Mouse (Mus musculus) forebrain, postnatal 0 days (tissue): ENCODE data around the gene Kctd7. TPM values are rescaled to one million over a fixed set of nuclear protein-coding genes. Genes with fewer than 3 reads are reported as not detected.

Experiments
- ATAC-seq: fragments of 200-750 bp; cut with Nextera tagmentation; 2 replicates; pipeline ENCODE4 v1.8.0; 2017; ENCODE audit warnings: mild to moderate bottlenecking, moderate library complexity
- DNase-seq: peaks from one replicate; pipeline ENCODE4 v3.0.0-alpha.2; 2015
- H3K27ac ChIP-seq: fragments of 300-500 bp; sonication (generic); 2 replicates; pipeline ENCODE4 v1.5.1; 2014; ENCODE audit warnings: low read depth, mild to moderate bottlenecking, antibody characterized with exemption, low read length, moderate library complexity, mixed read lengths
- H3K27me3 ChIP-seq: fragments of 300-500 bp; sonication (generic); 2 replicates; pipeline ENCODE4 v1.6.1; 2014; ENCODE audit warnings: mild to moderate bottlenecking, low read length, mixed read lengths; ENCODE audit not compliant: insufficient read depth
- H3K36me3 ChIP-seq: fragments of 300-500 bp; sonication (generic); 2 replicates; pipeline ENCODE4 v1.6.1; 2014; ENCODE audit warnings: mild to moderate bottlenecking, moderate library complexity; ENCODE audit not compliant: insufficient read depth
- H3K4me1 ChIP-seq: fragments of 300-500 bp; sonication (generic); 2 replicates; pipeline ENCODE4 v1.6.1; 2014; ENCODE audit warnings: antibody characterized with exemption; ENCODE audit not compliant: insufficient read depth
- H3K4me2 ChIP-seq: fragments of 300-500 bp; sonication (generic); 2 replicates; pipeline ENCODE4 v1.6.1; 2014; ENCODE audit warnings: low read depth, mild to moderate bottlenecking, moderate library complexity
- H3K4me3 ChIP-seq: fragments of 300-500 bp; sonication (generic); 2 replicates; pipeline ENCODE4 v1.5.1; 2014; ENCODE audit warnings: low read depth, low read length, mixed read lengths
- H3K9ac ChIP-seq: fragments of 300-500 bp; sonication (generic); 2 replicates; pipeline ENCODE4 v1.6.1; 2014; ENCODE audit warnings: mild to moderate bottlenecking
- H3K9me3 ChIP-seq: fragments of 300-500 bp; sonication (generic); 2 replicates; pipeline ENCODE4 v1.6.1; 2016; ENCODE audit warnings: low read length
- CTCF ChIP-seq: sonication (generic); IDR thresholded peaks from 2 replicates; pipeline ENCODE4 v1.5.1; 2016; ENCODE audit warnings: antibody characterized with exemption, control low read depth, low read depth
- WGBS: fragments of 180-500 bp; shearing (Covaris S2); extraction: QIAGEN DNeasy Blood & Tissue Kit; methylation state at CpG from one replicate; pipeline ENCODE4 v1.1.7; 2014; 5-methylcytosine and 5-hydroxymethylcytosine counted together
- polyA plus RNA-seq: library from polyadenylated mRNA; unstranded; fragments of >200 nt; fragmentation: Nextera tagmentation; extraction: Ambion mirVana; gene quantifications from 2 replicates; pipeline ENCODE4 v1.2.1, GENCODE M21; 2015
- total RNA-seq: library from RNA; depleted of rRNA; stranded (reverse); fragments of >200 nt; gene quantifications from 2 replicates; pipeline ENCODE4 v1.2.3, GENCODE M21; 2014; rRNA removed

Gene Kctd7
- total and polyA plus RNA-seq, 2 experiments from 2014 or later, result 10.7 to 22.4 TPM

DNA sequence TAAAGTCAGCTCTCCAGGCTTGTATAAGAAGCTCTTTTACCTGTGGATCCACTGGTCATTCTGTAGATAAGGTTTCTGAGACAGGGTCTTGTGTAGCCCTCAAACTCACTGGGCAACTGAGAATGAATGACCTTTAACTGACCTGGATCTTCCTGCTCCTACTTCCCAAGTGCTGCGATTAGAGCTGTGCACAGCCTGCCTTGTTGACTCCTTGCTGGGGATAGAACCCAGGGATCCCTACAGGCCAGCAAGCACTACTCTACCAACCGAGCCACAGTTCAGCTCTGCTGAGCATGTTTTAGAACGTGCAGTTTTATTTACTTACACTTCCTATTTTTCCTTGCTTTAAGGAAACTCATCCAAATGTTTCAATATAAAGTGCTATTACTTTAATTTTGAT is 52.8 kb downstream of the Kctd7 start:
- Histone ChIP-seq H3K9ac (no peak overlapping the region), H3K9me3 (no peaks in the 10 kb centered on the region), H3K4me1 (no peaks in the 10 kb centered on the region), H3K4me2 (no peak overlapping the region), H3K4me3 (no peak overlapping the region), H3K27ac (no peak overlapping the region), H3K36me3 (peaks cover 33% of the 10 kb centered on the region), H3K27me3 (no peaks in the 10 kb centered on the region)
- no peak for ATAC-seq
- no peak for DNase-seq
- TF ChIP-seq CTCF, result no peak
- 88% methylated on average over 3 of the region's 3 CpGs for WGBS

DNA sequence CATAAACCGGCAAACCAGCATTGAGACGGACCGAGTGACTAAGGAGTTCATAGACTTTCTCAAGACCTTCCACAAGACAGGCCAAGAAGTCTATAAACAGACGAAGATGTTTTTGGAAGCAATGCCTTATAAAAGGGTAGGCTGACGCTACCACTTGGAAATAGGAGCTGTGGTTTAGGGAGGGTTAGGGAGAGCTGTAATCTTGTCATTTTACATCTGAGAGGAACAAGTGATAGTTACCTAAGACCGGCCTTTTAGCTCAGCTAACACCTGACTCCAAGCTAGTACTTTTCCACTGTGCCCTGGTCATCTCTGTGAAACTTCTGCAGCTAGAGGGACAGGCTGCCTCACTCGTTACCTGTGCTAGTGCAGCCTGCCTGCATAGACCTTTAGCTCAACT is 53.3 kb downstream of the Kctd7 start:
- no peak for TF ChIP-seq CTCF
- ATAC-seq, result no peak
- Histone ChIP-seq H3K9me3 (no peaks in the 10 kb centered on the region), H3K4me3 (no peak overlapping the region), H3K4me1 (no peaks in the 10 kb centered on the region), H3K27me3 (no peaks in the 10 kb centered on the region), H3K4me2 (no peak overlapping the region), H3K36me3 (peaks cover 29% of the 10 kb centered on the region), H3K27ac (no peak overlapping the region), H3K9ac (no peak overlapping the region)
- WGBS, result 92% methylated on average over 7 of the region's 7 CpGs
- DNase-seq, result no peak

DNA sequence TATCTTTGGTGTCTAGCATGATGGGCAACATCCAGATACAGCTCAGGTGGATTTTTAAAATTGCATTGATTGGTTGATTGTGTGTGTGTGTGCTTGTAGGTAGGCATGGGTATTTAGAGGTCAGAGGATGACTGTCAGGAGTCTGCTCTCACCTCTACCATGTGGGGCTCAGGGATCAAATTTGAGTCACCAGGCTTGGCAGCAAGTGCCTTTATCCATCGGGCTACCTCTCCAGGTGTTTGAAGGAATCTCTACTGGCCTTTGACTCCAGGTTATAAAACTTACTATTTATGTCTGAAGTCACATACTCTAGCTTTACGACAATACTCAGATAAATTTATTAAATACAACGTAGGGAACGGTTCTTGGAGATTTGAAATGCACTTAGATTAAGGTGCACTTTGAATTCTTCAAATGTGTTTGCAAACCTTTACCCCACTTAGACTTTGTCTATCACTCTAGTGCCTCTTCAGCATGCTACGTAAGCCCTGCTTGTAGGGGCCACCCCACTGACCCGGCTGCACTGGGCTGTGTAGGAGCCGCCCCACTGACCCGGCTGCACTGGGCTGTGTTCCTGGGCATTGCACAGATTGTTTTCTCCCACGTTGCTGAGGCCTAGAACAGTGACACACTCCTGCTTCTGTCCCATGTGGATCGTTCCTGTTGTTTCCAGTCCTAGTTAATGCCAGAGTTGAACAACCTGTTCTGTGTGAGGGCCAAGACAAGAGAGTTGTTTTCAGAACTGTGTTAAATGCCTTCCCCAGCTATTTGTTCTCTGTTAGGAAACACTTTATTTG is 55.8 kb downstream of the Kctd7 start:
- Histone ChIP-seq H3K4me1 (no peaks in the 10 kb centered on the region), H3K4me3 (no peak overlapping the region), H3K9ac (no peak overlapping the region), H3K27ac (no peak overlapping the region), H3K36me3 (peaks cover 29% of the 10 kb centered on the region), H3K9me3 (no peaks in the 10 kb centered on the region), H3K27me3 (no peaks in the 10 kb centered on the region), H3K4me2 (no peak overlapping the region)
- ATAC-seq (no peak), DNase-seq (no peak)
- 92% methylated on average over 10 of the region's 10 CpGs for WGBS
- no peak for TF ChIP-seq CTCF

DNA sequence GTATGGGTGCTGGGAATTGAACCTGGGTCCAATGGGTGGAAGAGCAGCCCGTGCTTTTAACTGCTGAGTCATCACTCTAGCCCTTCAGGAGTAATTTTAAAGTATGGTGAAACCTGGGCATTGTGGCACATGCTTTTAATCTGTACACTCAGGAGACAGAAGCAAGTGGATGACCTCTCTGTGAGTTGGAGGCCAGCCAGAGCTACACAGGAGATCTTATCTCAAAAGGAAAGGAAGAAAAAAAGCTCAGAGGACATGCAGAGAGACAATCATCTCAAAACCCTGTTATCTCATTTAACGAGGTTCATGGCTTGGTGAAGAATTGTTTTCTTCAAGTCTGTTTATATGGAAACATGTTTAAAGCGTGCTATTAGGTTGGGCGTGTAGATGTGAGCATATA is 59.3 kb downstream of the Kctd7 start:
- Histone ChIP-seq H3K27me3 (no peaks in the 10 kb centered on the region), H3K36me3 (peaks cover 34% of the 10 kb centered on the region), H3K4me2 (no peak overlapping the region), H3K4me1 (no peaks in the 10 kb centered on the region), H3K9ac (no peak overlapping the region), H3K4me3 (no peak overlapping the region), H3K27ac (no peak overlapping the region), H3K9me3 (no peaks in the 10 kb centered on the region)
- TF ChIP-seq CTCF, result no peak
- 79% methylated on average over 4 of the region's 4 CpGs for WGBS
- ATAC-seq (no peak), DNase-seq (no peak)

- TF ChIP-seq CTCF, result no peak
- ATAC-seq, result no peak
- WGBS, result 88% methylated on average over 6 of the region's 6 CpGs
- Histone ChIP-seq H3K4me3 (no peak overlapping the region), H3K36me3 (peaks cover 38% of the 10 kb centered on the region), H3K27ac (no peak overlapping the region), H3K27me3 (no peaks in the 10 kb centered on the region), H3K4me1 (no peaks in the 10 kb centered on the region), H3K9ac (no peak overlapping the region), H3K4me2 (no peak overlapping the region), H3K9me3 (no peaks in the 10 kb centered on the region)
- DNase-seq, result no peak
Measured at GRCm38 (mm10) chr5:130204560-130204959, 59.9 kb downstream of the Kctd7 start.

Other genes with a start within 250 kb of the Kctd7 start
- gene Zbed5, start 249.1 kb upstream of the Kctd7 start, total RNA-seq, result 21.2 and 23.6 TPM in 2 replicates
- 8.3 and 9.8 TPM in 2 replicates for gene Zbed5, start 249.1 kb upstream of the Kctd7 start, polyA plus RNA-seq
- gene Phkg1, start 246.3 kb upstream of the Kctd7 start, total RNA-seq, result 1.2 and 1.4 TPM in 2 replicates
- 0.50 and 1.3 TPM in 2 replicates for gene Phkg1, start 246.3 kb upstream of the Kctd7 start, polyA plus RNA-seq
- 1.4 and 3.0 TPM in 2 replicates for gene Nupr1l, start 236.3 kb upstream of the Kctd7 start, total RNA-seq
- gene Nupr1l, start 236.3 kb upstream of the Kctd7 start, polyA plus RNA-seq, result 5.5 and 5.6 TPM in 2 replicates
- gene Vkorc1l1, start 202.9 kb upstream of the Kctd7 start, total RNA-seq, result 43.5 and 52.8 TPM in 2 replicates
- gene Vkorc1l1, start 202.9 kb upstream of the Kctd7 start, polyA plus RNA-seq, result 16.9 and 22.0 TPM in 2 replicates
- 17.2 and 19.9 TPM in 2 replicates for gene Gusb, start 141.8 kb upstream of the Kctd7 start, total RNA-seq
- gene Gusb, start 141.8 kb upstream of the Kctd7 start, polyA plus RNA-seq, result 27.7 and 29.3 TPM in 2 replicates
- 28.7 and 33.2 TPM in 2 replicates for gene Asl, start 115.6 kb upstream of the Kctd7 start, total RNA-seq
- 32.5 and 39.3 TPM in 2 replicates for gene Asl, start 115.6 kb upstream of the Kctd7 start, polyA plus RNA-seq
- gene Crcp, start 115.6 kb upstream of the Kctd7 start, total RNA-seq, result 63.2 and 69.1 TPM in 2 replicates
- 87.1 and 91.2 TPM in 2 replicates for gene Crcp, start 115.6 kb upstream of the Kctd7 start, polyA plus RNA-seq
- 50.7 and 55.3 TPM in 2 replicates for gene Tpst1, start 71.5 kb upstream of the Kctd7 start, total RNA-seq
- 50.3 and 55.4 TPM in 2 replicates for gene Tpst1, start 71.5 kb upstream of the Kctd7 start, polyA plus RNA-seq
- 23.0 and 26.8 TPM in 2 replicates for gene Rabgef1, start 26.9 kb downstream of the Kctd7 start, total RNA-seq
- 23.8 and 32.5 TPM in 2 replicates for gene Rabgef1, start 26.9 kb downstream of the Kctd7 start, polyA plus RNA-seq
- 29.8 and 45.8 TPM in 2 replicates for gene Tmem248, start 72.2 kb downstream of the Kctd7 start, total RNA-seq
- 20.6 and 29.1 TPM in 2 replicates for gene Tmem248, start 72.2 kb downstream of the Kctd7 start, polyA plus RNA-seq
- gene Sbds, start 110.7 kb downstream of the Kctd7 start, total RNA-seq, result 27.2 and 27.8 TPM in 2 replicates
- 43.7 and 45.2 TPM in 2 replicates for gene Sbds, start 110.7 kb downstream of the Kctd7 start, polyA plus RNA-seq
- 18.0 and 19.8 TPM in 2 replicates for gene Tyw1, start 110.8 kb downstream of the Kctd7 start, total RNA-seq
- 17.8 and 18.5 TPM in 2 replicates for gene Tyw1, start 110.8 kb downstream of the Kctd7 start, polyA plus RNA-seq
- 48.7 and 57.2 TPM in 2 replicates for gene Caln1, start 224.6 kb downstream of the Kctd7 start, total RNA-seq
- 32.3 and 58.7 TPM in 2 replicates for gene Caln1, start 224.6 kb downstream of the Kctd7 start, polyA plus RNA-seq
- gene A330070K13Rik, start 239.8 kb downstream of the Kctd7 start, total RNA-seq, result not detected in 2 replicates
- 0.27 TPM in 1 of 2 replicates, not detected in the other for gene A330070K13Rik, start 239.8 kb downstream of the Kctd7 start, polyA plus RNA-seq